Mouse (Mus musculus) testis, adult 2 months (tissue): ENCODE results near the gene E130308A19Rik. TPM values are rescaled to one million over a fixed set of nuclear protein-coding genes. Genes with fewer than 3 reads are reported as not detected.

Source experiments
- H3K27ac ChIP-seq: fragments of 200-500 bp; 2 replicates; pipeline ENCODE4 v1.5.1; 2012; ENCODE audit warnings: low read depth, low read length; ENCODE audit not compliant: control insufficient read depth, insufficient read depth
- H3K27me3 ChIP-seq: fragments of 200-500 bp; 2 replicates; pipeline ENCODE4 v1.6.1; 2012; ENCODE audit warnings: mild to moderate bottlenecking, low read length, moderate library complexity; ENCODE audit not compliant: control insufficient read depth, insufficient read depth
- H3K36me3 ChIP-seq: fragments of 200-500 bp; 2 replicates; pipeline ENCODE4 v1.6.1; 2012; ENCODE audit warnings: mild to moderate bottlenecking, low read length; ENCODE audit not compliant: control insufficient read depth, insufficient read depth
- H3K4me1 ChIP-seq: fragments of 200-500 bp; 2 replicates; pipeline ENCODE4 v1.6.1; 2012; ENCODE audit warnings: low read length; ENCODE audit not compliant: control insufficient read depth, insufficient read depth
- H3K4me3 ChIP-seq: fragments of 200-500 bp; 2 replicates; pipeline ENCODE4 v1.5.1; 2012; ENCODE audit warnings: low read depth, mild to moderate bottlenecking, low read length, moderate library complexity, mixed read lengths; ENCODE audit not compliant: control insufficient read depth
- CTCF ChIP-seq: fragments of 200-500 bp; IDR thresholded peaks from 2 replicates; pipeline ENCODE4 v1.5.1; 2012; ENCODE audit warnings: low read depth, mild to moderate bottlenecking, inconsistent platforms, low read length, moderate library complexity; ENCODE audit not compliant: control insufficient read depth, insufficient read depth, insufficient replicate concordance
- POLR2A ChIP-seq: fragments of 200-500 bp; IDR thresholded peaks from 2 replicates; pipeline ENCODE4 v1.6.1; 2012; ENCODE audit warnings: low read depth, mild to moderate bottlenecking, inconsistent platforms, low read length, moderate library complexity; ENCODE audit not compliant: control insufficient read depth
- polyA plus RNA-seq: library from polyadenylated mRNA; depleted of rRNA; stranded (reverse); fragments of >200 nt; gene quantifications from 2 replicates; pipeline ENCODE4 v1.2.3, GENCODE M21; 2012

The E130308A19Rik gene
- polyA plus RNA-seq, 1 experiment = 6.7 TPM

DNA sequence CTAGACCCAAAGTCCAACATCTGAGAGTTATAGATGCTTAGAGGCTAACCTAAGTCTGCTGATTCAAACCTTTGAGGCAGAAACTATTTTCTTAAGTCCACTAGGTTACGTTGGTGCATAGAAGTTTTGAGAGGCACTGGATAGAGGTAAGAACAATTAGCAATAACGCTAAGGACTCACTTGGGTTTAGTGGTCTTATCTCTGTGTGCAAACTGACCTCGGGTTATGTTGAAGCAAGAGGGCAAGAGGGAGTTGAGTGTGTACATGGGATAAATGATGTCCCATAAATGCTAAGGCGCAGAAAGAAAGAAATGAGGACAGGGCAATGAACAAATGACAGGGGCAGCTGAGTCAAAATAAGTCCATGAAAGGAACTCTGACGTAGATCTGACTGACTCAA lies 23.1 kb downstream of the E130308A19Rik start:
- Histone ChIP-seq H3K4me1 (no peaks in the 10 kb centered on the region), H3K27me3 (no peaks in the 10 kb centered on the region), H3K27ac (no peak overlapping the region), H3K4me3 (no peak overlapping the region), H3K36me3 (no peaks in the 10 kb centered on the region)
- no peak for TF ChIP-seq CTCF
- TF ChIP-seq POLR2A = no peak

DNA sequence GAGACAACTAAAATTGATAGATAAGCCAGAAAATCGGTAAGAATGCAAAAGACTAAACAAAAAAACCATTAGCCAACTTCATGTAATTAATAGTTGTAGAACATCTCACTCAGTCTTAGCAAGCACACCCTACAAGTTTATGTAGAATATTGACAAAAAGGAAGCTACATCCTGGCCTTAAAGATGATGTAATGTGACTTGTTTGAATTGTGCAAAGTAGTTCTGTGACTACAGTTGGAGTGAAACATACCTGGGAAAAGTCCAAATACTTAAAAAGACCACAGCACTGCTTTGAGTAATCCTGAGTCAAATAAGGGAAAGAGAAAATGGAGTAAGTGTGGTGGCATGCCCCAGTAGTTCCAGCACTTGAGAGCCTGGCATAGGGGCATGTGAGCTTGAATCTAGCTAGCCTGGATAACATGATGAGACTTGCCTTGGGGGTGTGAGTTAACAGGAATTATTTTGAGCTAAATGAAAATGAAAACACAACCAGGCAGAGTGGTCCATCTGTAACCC lies 26.2 kb downstream of the E130308A19Rik start:
- TF ChIP-seq POLR2A = no peak
- TF ChIP-seq CTCF = no peak
- H3K27me3 ChIP-seq = no peaks in the 10 kb centered on the region
- H3K27ac ChIP-seq = no peak overlapping the region
- H3K36me3 ChIP-seq = no peaks in the 10 kb centered on the region
- H3K4me1 ChIP-seq = no peaks in the 10 kb centered on the region
- H3K4me3 ChIP-seq = no peak overlapping the region

DNA sequence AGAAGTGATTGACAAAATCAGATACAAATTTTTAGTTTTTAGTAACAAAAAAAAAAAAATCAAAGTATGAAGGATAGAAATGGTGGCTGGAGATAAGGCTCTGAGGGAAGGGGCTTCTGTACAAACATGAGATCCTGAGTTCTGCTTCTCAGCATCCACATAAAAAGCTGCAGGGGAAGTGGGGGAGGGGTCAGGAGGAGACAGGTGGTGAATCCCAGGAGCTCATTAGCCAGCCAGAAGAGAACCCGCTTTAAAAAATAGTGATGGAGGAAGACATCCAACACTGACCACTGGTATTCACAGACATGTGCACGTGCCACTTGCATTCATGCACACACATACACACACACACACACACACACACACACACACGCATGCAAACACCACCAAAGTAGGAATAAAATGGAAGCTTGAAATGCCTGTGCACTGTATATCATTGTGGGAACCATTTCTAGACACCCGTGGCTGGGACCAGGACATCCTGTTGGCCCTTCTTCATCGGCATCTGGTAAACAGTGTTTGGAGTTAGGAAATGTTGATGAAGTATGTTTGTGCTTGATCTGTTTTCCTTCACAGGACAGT lies 30.1 kb downstream of the E130308A19Rik start:
- Histone ChIP-seq H3K27me3 (no peaks in the 10 kb centered on the region), H3K4me3 (no peak overlapping the region), H3K36me3 (no peaks in the 10 kb centered on the region), H3K4me1 (no peaks in the 10 kb centered on the region), H3K27ac (no peak overlapping the region)
- TF ChIP-seq CTCF = no peak
- TF ChIP-seq POLR2A = no peak

DNA sequence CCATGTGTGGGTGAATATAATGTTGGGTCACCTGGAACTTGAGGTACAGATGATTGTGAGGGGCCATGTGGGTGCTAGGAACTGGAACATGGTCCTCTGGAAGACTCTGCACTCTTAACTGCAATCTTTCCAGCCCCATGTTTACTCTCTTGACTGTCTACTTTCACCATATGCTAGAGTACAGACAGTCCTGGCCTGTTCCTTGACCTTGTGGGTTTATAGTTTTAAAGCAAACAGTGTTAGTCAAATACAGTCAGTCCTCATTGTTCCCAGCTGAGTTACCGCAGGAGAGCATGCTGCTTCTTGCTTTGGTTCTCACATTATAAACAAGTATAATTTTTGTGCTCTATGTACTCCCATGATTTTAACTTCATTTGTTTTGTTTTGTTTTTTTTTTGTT lies 36.2 kb downstream of the E130308A19Rik start:
- H3K27me3 ChIP-seq = no peaks in the 10 kb centered on the region
- H3K36me3 ChIP-seq = no peaks in the 10 kb centered on the region
- H3K4me1 ChIP-seq = no peaks in the 10 kb centered on the region
- H3K4me3 ChIP-seq = no peak overlapping the region
- TF ChIP-seq CTCF = no peak
- no peak for TF ChIP-seq POLR2A
- H3K27ac ChIP-seq = no peak overlapping the region

DNA sequence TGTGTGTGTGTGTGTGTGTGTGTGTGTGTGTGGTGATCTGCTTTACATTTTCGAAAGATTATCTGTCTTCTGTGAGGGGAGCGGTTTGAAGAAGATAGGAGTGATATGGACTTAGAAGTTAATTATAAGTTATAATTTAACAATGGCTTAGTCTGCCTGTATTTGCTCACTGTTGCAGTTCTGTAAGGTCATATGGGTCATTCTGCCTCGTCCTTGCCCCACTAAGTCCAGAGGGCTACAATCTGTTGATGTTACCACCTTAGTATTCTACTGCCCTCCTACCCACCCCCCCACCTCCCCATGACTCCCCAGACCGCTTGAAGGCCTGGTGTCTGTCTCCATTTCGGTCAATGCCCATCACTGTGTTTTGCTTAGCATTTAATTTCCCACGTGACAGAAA lies 37.4 kb downstream of the E130308A19Rik start:
- Histone ChIP-seq H3K27me3 (no peaks in the 10 kb centered on the region), H3K36me3 (no peaks in the 10 kb centered on the region), H3K27ac (no peak overlapping the region), H3K4me1 (no peaks in the 10 kb centered on the region), H3K4me3 (no peak overlapping the region)
- TF ChIP-seq POLR2A (no peak), CTCF (no peak)

DNA sequence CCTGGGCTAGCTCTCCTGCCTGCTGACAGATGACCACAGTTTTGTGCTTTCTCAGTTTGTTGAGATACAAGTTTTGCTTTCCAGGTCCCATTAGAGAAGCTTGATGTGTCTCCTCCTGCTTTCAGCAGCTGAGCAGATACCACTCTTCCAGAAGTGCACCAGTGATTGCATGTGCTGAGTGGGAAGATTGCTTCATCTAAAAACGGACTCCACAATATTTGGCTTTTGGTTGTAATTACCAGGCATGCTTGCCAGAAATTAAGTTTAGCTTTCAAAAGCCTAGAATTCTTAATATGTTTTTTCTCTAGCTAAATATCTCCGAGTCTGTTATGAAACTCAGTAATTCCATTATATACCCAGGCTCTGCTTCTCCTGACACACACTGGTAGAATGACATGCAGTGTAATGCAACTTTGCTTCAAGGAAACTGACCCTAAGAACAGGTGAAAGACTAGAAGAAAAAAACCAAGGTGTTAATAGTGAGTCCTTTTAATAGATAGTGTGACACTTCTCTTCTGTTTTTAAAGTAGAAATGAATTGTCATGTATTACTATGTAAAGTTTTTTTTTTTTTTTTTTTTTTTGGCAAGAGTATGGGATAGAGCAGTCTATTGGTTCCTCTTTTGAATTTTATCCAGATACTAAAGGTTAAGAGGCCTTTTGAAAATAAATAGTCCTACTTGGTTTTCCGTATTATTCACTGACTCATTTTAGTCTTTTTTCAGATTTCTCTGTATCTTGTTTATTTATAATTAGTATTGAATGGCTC lies 40.7 kb downstream of the E130308A19Rik start:
- no peaks in the 10 kb centered on the region for H3K36me3 ChIP-seq
- no peak overlapping the region for H3K4me3 ChIP-seq
- no peaks in the 10 kb centered on the region for H3K27me3 ChIP-seq
- no peak for TF ChIP-seq CTCF
- TF ChIP-seq POLR2A = no peak
- H3K4me1 ChIP-seq = no peaks in the 10 kb centered on the region
- no peak overlapping the region for H3K27ac ChIP-seq

DNA sequence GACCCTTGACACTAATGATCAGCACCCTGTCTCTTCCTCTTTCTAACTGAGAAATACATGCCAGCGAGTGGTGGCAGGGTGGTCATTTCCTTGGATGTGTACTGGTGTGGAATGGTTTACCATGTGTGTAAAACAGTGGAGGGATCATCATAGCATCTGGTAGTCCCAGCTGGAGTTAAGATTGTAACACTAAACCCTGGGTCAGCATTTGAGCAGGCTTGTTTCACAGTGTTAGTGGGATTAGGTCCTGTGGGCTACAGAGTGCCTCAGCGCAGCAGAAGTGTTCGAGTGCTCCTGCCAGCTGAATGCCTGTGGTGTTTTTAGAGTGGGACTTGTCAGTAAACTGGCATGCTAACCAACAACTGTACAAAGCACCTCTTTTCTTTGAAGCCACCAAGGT lies 42.0 kb downstream of the E130308A19Rik start:
- Histone ChIP-seq H3K4me1 (no peaks in the 10 kb centered on the region), H3K27me3 (no peaks in the 10 kb centered on the region), H3K4me3 (no peak overlapping the region), H3K36me3 (no peaks in the 10 kb centered on the region), H3K27ac (no peak overlapping the region)
- TF ChIP-seq POLR2A = no peak
- TF ChIP-seq CTCF = no peak
